Mouse (Mus musculus) gastrocnemius, adult 2 months (tissue): ENCODE results near the gene Gsg1l2. TPM values are rescaled to one million over a fixed set of nuclear protein-coding genes. Genes with fewer than 3 reads are reported as not detected.

Experiments used
- DNase-seq: peaks from one replicate; pipeline ENCODE4 v3.0.0; 2022
- H3K27ac ChIP-seq: fragments of 200-600 bp; 2 replicates; pipeline ENCODE4 v1.8.1; 2022; ENCODE audit warnings: mild to moderate bottlenecking
- H3K4me3 ChIP-seq: fragments of 200-600 bp; 2 replicates; pipeline ENCODE4 v1.8.1; 2022; ENCODE audit warnings: mild to moderate bottlenecking, moderate library complexity
- CTCF ChIP-seq: fragments of 200-600 bp; IDR thresholded peaks from 2 replicates; pipeline ENCODE4 v1.8.1; 2022; ENCODE audit warnings: antibody characterized with exemption, mild to moderate bottlenecking, moderate library complexity
- intact Hi-C: fragments of 180-260 bp; cut with DNase I; formaldehyde crosslinking; loops from one replicate; pipeline ENCODE4 v1.15.1; 2025
- long read RNA-seq, 2 experiments: library from polyadenylated mRNA; stranded (forward); transcript quantifications; one replicate each; pipeline ENCODE4 v2.0.0; 2021
- total RNA-seq, 2 experiments: library from RNA; stranded (reverse); gene quantifications; 2 replicates each; pipeline ENCODE4 v1.2.3; 2021

Gene Gsg1l2
- total RNA-seq = not detected
- long read RNA-seq, experiment 1 = 0 reads
- long read RNA-seq, experiment 2 = 0 reads

DNA sequence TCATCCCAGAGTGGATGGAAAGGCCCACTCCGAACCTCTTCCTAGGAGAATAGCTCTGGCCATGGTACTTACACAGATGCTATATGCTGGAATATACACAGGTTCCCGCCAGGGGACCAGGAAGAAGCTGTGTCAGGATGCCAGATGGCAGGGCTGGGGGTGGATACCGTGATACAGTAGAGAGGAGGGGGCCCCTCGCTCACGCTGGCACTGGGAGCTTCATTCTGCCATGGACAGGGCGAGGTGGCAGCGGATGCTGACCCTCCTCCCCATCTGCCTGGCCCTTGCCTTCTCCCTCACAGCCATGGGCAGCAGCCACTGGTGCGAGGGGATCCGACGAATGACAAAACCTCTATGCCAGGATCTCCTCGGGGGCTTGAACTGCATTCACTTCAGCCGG lies at the start of gene Gsg1l2:
Gene Gsg1l2, plus strand, starts transcription at position 230 of the 400 bp plus-strand sequence.
- no peak within 1 kb of the TSS for H3K4me3 ChIP-seq
- no peak for TF ChIP-seq CTCF
- intact Hi-C loops = no loop called here

GRCm38 (mm10) chr11:67727095-67727494 lies 47.3 kb upstream of the Gsg1l2 start:
- intact Hi-C loops = no loop called here
- Histone ChIP-seq H3K27ac (peak overlapping the region; percentile 83), H3K4me3 (no peak overlapping the region)
- peak; percentile 44 for DNase-seq
- TF ChIP-seq CTCF = no peak

More for the DNA sequence above, at the start of gene Gsg1l2:
- DNase-seq = no peak
- no peak within 1 kb of the TSS for H3K27ac ChIP-seq

DNA sequence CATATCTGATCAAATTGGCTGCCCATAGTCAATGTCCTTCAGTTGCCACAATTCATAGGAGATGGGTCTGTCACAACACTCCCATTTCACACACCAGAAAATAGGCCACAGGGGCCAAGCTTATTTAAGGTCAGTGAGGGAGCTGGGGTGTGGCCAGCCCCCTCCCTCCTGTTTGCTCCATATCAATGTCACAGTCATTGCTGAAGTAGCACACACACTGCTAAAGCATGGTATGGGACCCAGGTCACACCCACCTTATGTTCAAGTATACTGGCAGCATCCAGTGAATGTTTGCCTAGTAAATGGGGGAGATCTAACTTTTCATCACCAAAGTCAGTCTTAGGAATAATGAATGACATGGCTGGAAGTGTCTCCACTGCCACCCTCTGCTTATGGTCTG lies 45.7 kb upstream of the Gsg1l2 start:
- intact Hi-C loops = no loop called here
- no peak for TF ChIP-seq CTCF
- Histone ChIP-seq H3K4me3 (no peak overlapping the region), H3K27ac (peak overlapping the region; percentile 83)
- DNase-seq = peak; percentile 65

DNA sequence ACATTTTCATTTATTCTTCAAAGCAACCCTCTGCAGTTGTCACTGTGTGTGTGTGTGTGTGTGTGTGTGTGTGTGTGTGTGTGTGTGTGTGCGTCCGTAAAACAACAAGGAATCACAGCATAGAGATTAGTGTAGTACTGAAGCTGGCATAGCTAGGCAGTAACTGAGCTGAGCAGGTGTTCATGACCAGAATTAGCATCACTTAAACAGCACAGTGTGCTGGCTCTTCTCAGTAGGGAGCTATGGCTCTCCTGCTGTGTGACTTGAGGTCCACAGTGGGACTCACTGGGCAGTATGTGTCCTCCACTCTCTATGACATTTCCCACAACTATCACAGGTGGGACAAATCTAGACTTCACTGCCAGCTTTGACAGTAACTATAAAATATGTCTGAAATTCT lies 43.4 kb upstream of the Gsg1l2 start:
- no peak for TF ChIP-seq CTCF
- 0 out of 2 replicates have a peak overlapping the region, but pooled peaks have one; percentile 2 for H3K27ac ChIP-seq
- no peak overlapping the region for H3K4me3 ChIP-seq
- DNase-seq = no peak
- intact Hi-C loops = loop anchor here (5.0 kb wide), 1 partner anchor 66 kb away; the partner anchor contains the start of gene Dhrs7c

DNA sequence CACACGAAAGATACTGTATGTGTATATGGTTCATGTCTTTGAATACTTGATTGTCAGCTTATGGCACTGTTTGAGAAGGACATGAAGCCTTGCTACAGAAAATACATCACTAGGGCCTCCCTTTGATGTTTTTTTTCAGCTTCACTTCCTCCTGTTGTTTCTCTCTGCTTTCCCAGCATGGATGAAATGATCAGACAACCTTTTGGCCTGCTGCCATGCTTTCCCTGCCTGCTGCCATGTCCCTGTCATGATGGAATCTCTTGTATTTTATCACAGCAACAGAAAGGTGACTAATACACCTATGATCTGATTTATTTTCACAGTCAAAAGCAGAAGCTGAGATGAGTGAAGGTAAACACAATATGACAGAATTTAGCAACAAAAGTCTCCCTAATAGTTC lies 40.7 kb upstream of the Gsg1l2 start:
- TF ChIP-seq CTCF = no peak
- intact Hi-C loops = loop anchor here (5.0 kb wide), 1 partner anchor 64 kb away; the partner anchor contains the start of gene Dhrs7c
- H3K4me3 ChIP-seq = no peak overlapping the region

GRCm38 (mm10) chr11:67734597-67734996 lies 39.8 kb upstream of the Gsg1l2 start:
- no peak for TF ChIP-seq CTCF
- no peak overlapping the region for H3K27ac ChIP-seq
- H3K4me3 ChIP-seq = no peak overlapping the region
- DNase-seq = no peak
- intact Hi-C loops = loop anchor here (5.0 kb wide), 1 partner anchor 63 kb away; the partner anchor contains the start of gene Dhrs7c

More for the DNA sequence above, 40.7 kb upstream of the Gsg1l2 start:
- H3K27ac ChIP-seq = no peak overlapping the region
- no peak for DNase-seq

DNA sequence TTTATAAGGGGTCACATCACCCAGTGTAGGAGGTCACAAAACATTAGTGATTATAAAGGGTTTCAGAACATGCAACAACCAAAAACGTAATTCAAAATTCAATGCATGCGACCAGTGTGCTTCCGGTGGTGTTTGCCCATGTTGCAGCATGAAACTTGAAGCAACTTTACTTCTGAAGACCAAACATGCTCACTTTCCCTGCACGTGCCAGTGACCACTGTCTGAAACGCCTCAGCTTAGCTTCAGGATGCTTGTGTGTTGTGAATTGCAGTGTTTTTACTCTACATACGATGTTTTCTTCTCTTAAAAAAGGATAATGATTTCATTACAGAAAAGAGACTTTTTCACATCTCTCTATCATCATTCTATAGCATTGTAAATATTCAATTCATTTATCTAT lies 36.1 kb upstream of the Gsg1l2 start:
- Histone ChIP-seq H3K27ac (no peak overlapping the region), H3K4me3 (no peak overlapping the region)
- TF ChIP-seq CTCF = no peak
- no peak for DNase-seq
- intact Hi-C loops = no loop called here

- H3K4me3 ChIP-seq = no peak overlapping the region
- TF ChIP-seq CTCF = no peak
- intact Hi-C loops = no loop called here
- no peak overlapping the region for H3K27ac ChIP-seq
- DNase-seq = no peak
Observed at GRCm38 (mm10) chr11:67738846-67739490, 35.4 kb upstream of the Gsg1l2 start.

- no peak for DNase-seq
Observed at GRCm38 (mm10) chr11:67741569-67741968, 32.8 kb upstream of the Gsg1l2 start.

GRCm38 (mm10) chr11:67756287-67756686 lies 18.1 kb upstream of the Gsg1l2 start:
- no peak for DNase-seq
- no peak overlapping the region for H3K27ac ChIP-seq
- intact Hi-C loops = loop anchor here (2.0 kb wide), 1 partner anchor 55 kb away; no protein-coding TSS in a partner anchor
- no peak overlapping the region for H3K4me3 ChIP-seq
- no peak for TF ChIP-seq CTCF

More at GRCm38 (mm10) chr11:67741569-67741968, 32.8 kb upstream of the Gsg1l2 start:
- peak; percentile 36 for TF ChIP-seq CTCF
- no peak overlapping the region for H3K27ac ChIP-seq
- intact Hi-C loops = no loop called here
- no peak overlapping the region for H3K4me3 ChIP-seq

GRCm38 (mm10) chr11:67757373-67758167 lies 16.8 kb upstream of the Gsg1l2 start:
- peak; percentile 69 for TF ChIP-seq CTCF
- peak; percentile 61 for DNase-seq
- Histone ChIP-seq H3K27ac (peak overlapping the region; percentile 46), H3K4me3 (no peak overlapping the region)
- intact Hi-C loops = loop anchor here (2.0 kb wide), 1 partner anchor 53 kb away; no protein-coding TSS in a partner anchor

DNA sequence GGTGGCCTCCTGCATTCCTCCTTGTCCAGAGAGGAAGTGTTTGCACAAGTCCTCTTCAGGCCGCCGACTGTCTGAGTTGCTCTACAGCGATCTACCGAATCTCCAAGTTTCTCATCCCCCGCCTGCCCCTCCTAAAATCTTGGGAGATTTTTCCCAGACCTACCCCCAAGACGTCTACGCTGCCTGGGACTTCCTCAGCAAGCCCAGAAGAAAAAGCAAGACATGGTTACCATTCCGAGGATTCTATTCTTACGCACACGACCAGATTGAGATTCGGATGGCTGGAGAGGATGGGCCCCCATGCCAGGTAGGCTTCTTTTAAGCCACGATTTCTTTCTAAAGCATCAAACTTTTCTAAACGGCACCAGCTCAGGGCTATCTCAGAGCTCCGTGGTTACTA lies 3.4 kb upstream of the Gsg1l2 start, which contains the start of gene Glp2r:
Gene Glp2r, minus strand, starts transcription at position 101 of the 400 bp plus-strand sequence.
- no peak within 1 kb of the TSS for H3K4me3 ChIP-seq
- no peak for TF ChIP-seq CTCF
- intact Hi-C loops = no loop called here

DNA sequence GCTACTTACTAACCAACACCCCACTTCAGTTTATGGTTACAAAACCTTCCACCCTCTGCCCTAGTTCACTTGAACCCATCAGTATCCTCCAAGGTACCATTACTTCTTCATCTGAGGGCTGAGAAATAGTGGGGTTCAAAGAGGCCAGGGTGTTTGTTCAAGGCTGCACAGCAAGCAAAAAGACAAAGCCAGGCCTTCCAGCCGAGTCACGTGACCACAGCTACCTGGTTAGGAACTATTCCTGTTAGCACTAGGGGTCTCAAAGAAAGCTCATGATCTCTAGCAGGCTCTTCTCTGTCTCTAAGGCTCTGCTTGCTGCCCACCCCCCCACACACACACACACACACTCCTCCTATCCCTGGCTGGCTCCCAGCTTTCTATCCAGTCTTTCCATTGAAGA lies 2.7 kb upstream of the Gsg1l2 start:
- no peak for TF ChIP-seq CTCF
- intact Hi-C loops = no loop called here
- no peak for DNase-seq
- H3K4me3 ChIP-seq = no peak overlapping the region
- no peak overlapping the region for H3K27ac ChIP-seq

More for the DNA sequence above, 3.4 kb upstream of the Gsg1l2 start, which contains the start of gene Glp2r:
- H3K27ac ChIP-seq = no peak within 1 kb of the TSS
- DNase-seq = no peak
